Mouse (Mus musculus) right cerebral cortex, adult 2 months (tissue): ENCODE results near the gene Phlda2.

ENCODE experiments used
- DNase-seq, 2 experiments: peaks; one replicate each; pipeline ENCODE4 v3.0.0; 2021 to 2022; ENCODE audit warnings: low spot score in 2 of 2

Gene Phlda2

DNA sequence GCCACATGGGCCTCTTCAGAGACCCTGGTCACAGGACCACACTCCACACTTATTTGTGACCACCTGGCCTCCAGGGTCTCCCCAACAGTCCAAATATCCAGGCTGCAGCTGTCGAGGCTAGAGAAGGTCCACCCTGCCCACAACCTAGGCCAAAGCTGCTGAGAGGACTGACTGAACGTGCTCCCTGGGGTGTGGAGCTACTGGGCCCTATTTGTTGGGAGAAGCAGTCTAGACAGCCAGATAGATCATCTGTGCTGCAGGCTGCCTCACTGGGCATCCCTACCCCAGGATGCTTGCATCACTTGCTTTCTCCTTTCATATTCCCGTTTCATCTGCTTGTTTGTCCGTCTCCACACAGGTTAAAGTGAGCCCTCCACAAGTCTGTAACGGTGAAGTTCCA is 40.4 kb downstream of the Phlda2 start:
- DNase-seq, result no peak

DNA sequence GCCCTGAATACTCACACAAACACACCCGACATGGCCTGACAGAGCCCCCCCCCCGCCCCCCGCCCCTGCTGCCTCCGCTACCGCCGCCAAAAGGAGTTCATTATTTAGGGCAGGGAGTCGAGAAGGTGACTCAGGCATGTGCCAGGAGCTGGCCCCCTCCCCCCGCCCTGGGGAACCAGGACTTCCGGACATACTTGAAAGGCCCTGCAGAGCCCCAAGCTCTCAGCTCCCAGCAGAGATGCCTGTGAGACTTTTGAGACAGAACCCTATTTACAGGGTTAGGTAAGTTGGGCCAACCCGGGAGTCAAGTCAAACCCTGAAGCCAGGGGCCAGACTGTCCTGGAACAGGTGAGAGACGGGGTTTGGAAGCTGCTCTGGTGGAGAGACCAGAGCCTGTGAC is 41.0 kb downstream of the Phlda2 start:
- no peak for DNase-seq

DNA sequence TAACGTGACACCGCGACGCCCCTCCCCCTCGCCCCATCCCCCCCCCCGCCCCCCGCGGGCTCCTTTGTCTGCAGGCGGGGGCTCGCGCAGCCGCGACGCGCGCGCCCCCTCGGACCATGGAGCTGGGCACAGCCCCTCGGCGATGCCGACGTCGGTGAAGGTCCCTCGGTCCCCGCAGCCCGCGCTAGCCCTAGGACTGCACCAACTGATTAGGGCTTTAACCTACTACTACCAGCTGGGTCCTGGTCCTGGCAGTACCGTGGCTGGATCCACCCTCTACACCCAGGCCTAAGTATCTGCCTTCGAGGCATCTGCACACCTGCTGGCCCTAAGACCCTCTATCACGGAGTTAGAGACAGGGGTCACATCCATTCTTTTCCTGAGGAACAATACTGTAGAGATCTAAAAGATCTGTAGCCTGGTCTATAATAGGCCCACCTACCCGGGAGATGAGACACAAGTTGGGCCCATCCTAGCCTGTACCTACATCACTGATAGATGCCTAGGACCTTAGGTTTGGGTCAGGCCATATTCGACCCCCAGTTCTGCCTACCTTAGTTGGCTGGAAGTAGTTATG is 41.6 kb downstream of the Phlda2 start:
- DNase-seq, result no peak

DNA sequence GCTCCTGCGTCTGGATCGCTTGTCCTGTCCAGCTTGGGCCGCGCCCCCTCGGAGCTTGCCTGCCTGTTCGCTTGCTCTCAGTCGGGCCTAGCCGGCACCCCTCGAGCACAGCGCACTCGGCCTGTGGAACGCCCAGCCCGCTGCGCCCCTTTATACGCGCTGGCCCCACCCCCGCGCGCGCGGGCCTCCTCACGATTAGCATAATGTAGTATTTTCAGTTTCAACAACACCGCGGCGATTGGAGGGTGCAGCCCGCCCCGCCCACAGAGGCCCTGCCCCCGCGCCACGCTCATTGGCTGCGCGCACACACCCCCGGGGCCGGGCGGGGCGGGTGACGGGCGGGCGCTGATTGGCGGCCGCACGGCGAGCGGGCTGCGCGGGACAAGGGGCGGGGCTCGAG is 42.1 kb downstream of the Phlda2 start, which contains the start of gene Cdkn1c:
Cdkn1c (minus strand) TSS at position 177 of the 400 bp plus-strand sequence.
- DNase-seq, result peak; percentile 68 to 74

DNA sequence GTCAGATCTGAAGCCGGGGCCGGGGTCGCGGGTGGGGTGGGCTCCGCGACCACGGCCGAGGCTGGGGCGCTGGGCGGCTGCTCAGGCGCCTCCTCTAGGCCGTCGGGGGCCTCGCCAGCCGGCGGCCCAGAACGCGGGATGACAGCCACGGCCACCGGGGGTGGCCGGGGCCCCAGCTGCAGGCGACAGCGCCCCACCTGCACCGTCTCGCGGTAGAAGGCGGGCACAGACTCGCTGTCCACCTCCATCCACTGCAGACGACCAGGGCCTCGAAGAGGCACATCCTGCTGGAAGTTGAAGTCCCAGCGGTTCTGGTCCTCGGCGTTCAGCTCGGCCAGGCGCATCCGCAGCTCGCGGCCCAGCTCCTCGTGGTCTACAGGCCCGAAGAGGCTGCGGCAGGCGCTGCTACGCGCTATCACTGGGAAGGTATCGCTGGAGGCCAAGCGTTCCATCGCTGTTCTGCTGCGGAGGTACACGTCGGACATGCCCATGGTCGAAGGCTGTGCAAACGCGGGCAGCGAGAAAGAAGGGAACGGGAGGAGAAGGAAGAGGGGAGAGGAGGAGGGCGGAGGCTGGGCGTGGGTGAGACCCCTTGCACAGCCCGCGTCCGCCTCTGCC is 42.6 kb downstream of the Phlda2 start:
- no peak for DNase-seq

DNA sequence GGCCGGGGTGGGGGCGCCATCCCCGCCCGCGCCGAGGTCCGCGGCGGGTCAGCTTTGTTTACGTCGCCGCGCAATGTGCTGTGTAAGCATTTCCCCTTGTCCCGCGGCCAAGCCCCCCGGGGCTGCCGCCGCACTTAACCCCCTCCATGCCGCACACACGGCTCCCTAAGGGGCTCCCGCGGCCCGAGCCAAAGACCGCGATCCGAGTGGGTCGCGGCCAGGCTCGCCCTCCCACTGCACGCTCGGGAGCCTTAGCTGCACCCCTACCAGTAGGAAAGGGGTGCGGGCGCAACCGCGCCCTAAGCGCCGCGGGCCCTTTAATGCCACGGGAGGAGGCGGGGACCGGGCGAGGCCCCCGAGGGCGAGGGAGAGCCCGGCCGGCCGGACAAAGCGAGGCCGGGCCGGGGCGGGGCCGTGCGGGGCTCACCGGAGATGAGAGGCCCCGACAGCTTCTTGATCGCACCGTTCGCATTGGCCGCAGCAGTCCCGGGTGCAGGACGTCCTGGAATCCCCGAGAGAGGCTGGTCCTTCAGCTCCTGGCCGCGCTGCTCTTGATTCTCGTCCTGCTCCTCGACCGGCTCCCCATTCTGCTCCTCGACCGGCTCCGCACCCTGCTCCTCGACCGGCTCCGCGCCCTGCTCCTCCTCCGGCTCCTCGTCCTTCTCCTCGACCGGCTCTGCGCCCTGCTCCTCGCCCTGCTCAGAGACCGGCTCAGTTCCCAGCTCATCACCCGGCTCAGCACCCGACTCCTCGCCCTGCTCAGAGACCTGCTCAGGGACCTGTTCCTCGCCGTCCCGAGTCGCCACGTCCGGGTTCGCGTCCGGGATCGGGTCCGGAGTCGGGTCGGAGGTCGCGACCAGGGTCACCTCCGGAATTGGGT is 43.4 kb downstream of the Phlda2 start:
- DNase-seq, result no peak

DNA sequence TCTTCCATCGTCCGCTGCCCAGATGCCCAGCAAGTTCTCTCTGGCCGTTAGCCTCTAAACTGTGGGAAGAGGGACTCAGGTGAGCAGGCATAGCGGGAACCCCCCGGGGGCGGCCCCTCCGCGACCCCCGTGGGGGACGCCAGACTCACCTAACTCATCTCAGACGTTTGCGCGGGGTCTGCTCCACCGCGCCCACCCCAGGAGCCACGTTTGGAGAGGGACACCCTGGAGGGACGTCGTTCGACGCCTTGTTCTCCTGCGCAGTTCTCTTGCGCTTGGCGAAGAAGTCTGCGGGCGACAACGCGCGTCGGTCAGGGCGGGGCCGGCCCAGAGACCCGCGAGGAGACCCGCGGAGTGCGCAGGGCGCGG is 44.0 kb downstream of the Phlda2 start:
- no peak for DNase-seq
